Mouse (Mus musculus): ENCODE measurements around the gene Dyrk3.

DNA sequence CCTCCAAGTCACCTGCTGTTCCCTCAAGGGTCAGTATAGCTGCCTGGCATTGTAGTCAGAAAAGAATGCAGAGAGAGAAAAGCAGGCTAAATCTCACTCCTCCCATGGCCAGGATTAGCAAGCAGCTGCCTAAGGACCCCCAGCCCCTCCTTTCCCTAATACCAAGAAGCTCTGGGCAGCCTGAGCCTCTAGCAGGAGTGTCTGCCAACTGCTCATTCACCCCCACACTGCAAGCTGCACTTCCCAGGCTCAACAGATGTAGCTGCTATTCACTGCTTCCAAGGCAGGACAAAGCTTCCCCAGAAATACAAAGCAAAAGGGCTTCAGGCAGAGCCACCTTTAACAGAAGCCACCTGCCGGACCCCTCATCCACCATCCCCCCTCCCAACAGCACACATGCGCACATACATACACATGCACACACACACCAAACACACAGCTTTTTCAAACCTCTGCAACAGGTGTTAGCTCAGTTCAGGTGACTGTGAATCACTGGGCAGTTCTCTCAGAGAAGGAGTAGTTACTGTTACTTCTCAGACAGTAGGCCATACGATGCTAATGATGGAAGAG, 59.3 kb downstream of the Dyrk3 start:
- TF ChIP-seq POLR2A (IDR thresholded peaks at IDR 0.05; ENCODE audit: borderline replicate concordance, extremely low read depth, insufficient read depth, insufficient read length, poor library complexity, severe bottlenecking) (no peak), CTCF (IDR thresholded peaks at IDR 0.05; ENCODE audit: borderline replicate concordance, extremely low read depth, insufficient read depth, insufficient read length) (no peak)
